Mouse (Mus musculus): ENCODE data around the gene Fam229a.

Fam229a gene

GRCm38 (mm10) chr4:129490972-129491880 lies at the start of gene Fam229a, which contains the start of gene Tssk3:
Fam229a (plus strand) TSS chr4:129491190.
Tssk3 (minus strand) TSS chr4:129491022.
- Histone ChIP-seq H3K9me3 (ENCODE audit: low read length) (no peaks in the 10 kb centered on the region), H3K27me3 (ENCODE audit: insufficient read depth, low read length) (peaks cover 31% of the 10 kb centered on the region), H3K36me3 (ENCODE audit: insufficient read depth, low read length) (peaks cover 34% of the 10 kb centered on the region), H3K4me3 (replicated peaks; ENCODE audit: low read length) (peak within 1 kb of the TSS; percentile 77), H3K4me1 (replicated peaks; ENCODE audit: low read depth, low read length) (peaks cover 71% of the 10 kb centered on the region)
- no peak for TF ChIP-seq CTCF (conservative IDR thresholded peaks at IDR 0.05; ENCODE audit: low read length)
- no peak for TF ChIP-seq POU5F1 (IDR thresholded peaks at IDR 0.05; ENCODE audit: borderline replicate concordance, low read length)
- TF ChIP-seq NANOG (IDR thresholded peaks at IDR 0.05; ENCODE audit: borderline replicate concordance, low read length) = no peak

DNA sequence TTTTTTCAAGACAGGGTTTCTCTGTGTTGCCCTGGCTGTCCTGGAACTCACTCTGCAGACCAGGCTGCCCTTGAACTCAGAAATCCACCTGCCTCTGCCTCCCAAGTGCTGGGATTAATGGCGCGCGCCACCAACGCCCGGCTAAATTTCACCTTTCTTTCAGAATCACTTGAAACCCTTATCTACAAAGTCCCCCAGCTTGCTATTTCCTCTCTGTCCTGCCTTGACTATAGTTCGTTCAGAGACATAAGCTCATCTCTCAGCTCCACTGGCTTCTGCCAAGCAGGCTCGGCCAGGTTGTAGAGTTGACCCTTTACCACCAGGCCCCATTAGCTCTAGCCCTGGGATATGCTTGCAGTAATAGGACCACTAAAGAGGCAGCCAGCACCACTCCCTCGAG lies 43.6 kb upstream of the Fam229a start:
- H3K4me3 ChIP-seq (replicated peaks; ENCODE audit: low read length) = no peak overlapping the region
- peaks cover 11% of the 10 kb centered on the region for H3K27me3 ChIP-seq (ENCODE audit: insufficient read depth, low read length)
- no peaks in the 10 kb centered on the region for H3K36me3 ChIP-seq (ENCODE audit: insufficient read depth, low read length)
- no peaks in the 10 kb centered on the region for H3K9me3 ChIP-seq (ENCODE audit: low read length)
- TF ChIP-seq POU5F1 (IDR thresholded peaks at IDR 0.05; ENCODE audit: borderline replicate concordance, low read length) (no peak), CTCF (conservative IDR thresholded peaks at IDR 0.05; ENCODE audit: low read length) (no peak), NANOG (IDR thresholded peaks at IDR 0.05; ENCODE audit: borderline replicate concordance, low read length) (no peak)
- peaks cover 5% of the 10 kb centered on the region for H3K4me1 ChIP-seq (replicated peaks; ENCODE audit: low read depth, low read length)

GRCm38 (mm10) chr4:129447778-129448563 lies 43.0 kb upstream of the Fam229a start:
- Histone ChIP-seq H3K36me3 (ENCODE audit: insufficient read depth, low read length) (no peaks in the 10 kb centered on the region), H3K4me3 (replicated peaks; ENCODE audit: low read length) (no peak overlapping the region), H3K4me1 (replicated peaks; ENCODE audit: low read depth, low read length) (peaks cover 5% of the 10 kb centered on the region), H3K27me3 (ENCODE audit: insufficient read depth, low read length) (peaks cover 5% of the 10 kb centered on the region), H3K9me3 (ENCODE audit: low read length) (no peaks in the 10 kb centered on the region)
- TF ChIP-seq NANOG (IDR thresholded peaks at IDR 0.05; ENCODE audit: borderline replicate concordance, low read length) (no peak), POU5F1 (IDR thresholded peaks at IDR 0.05; ENCODE audit: borderline replicate concordance, low read length) (no peak), CTCF (conservative IDR thresholded peaks at IDR 0.05; ENCODE audit: low read length) (no peak)

- peaks cover 3% of the 10 kb centered on the region; the same call in 1 of the 2 replicates for H3K9me3 ChIP-seq (ENCODE audit: low read length)
- H3K27me3 ChIP-seq (ENCODE audit: insufficient read depth, low read length) = no peaks in the 10 kb centered on the region
- TF ChIP-seq CTCF (conservative IDR thresholded peaks at IDR 0.05; ENCODE audit: low read length) (no peak), POU5F1 (IDR thresholded peaks at IDR 0.05; ENCODE audit: borderline replicate concordance, low read length) (no peak), NANOG (IDR thresholded peaks at IDR 0.05; ENCODE audit: borderline replicate concordance, low read length) (no peak)
- peaks cover 5% of the 10 kb centered on the region for H3K4me1 ChIP-seq (replicated peaks; ENCODE audit: low read depth, low read length)
- no peak overlapping the region for H3K4me3 ChIP-seq (replicated peaks; ENCODE audit: low read length)
- H3K36me3 ChIP-seq (ENCODE audit: insufficient read depth, low read length) = no peaks in the 10 kb centered on the region
These were observed 42.3 kb upstream of the Fam229a start for GRCm38 (mm10) chr4:129448713-129449112.

- H3K4me1 ChIP-seq (replicated peaks; ENCODE audit: low read depth, low read length) = peaks cover 12% of the 10 kb centered on the region
- no peak overlapping the region for H3K4me3 ChIP-seq (replicated peaks; ENCODE audit: low read length)
- TF ChIP-seq POU5F1 (IDR thresholded peaks at IDR 0.05; ENCODE audit: borderline replicate concordance, low read length) = no peak
- no peak for TF ChIP-seq NANOG (IDR thresholded peaks at IDR 0.05; ENCODE audit: borderline replicate concordance, low read length)
- no peak for TF ChIP-seq CTCF (conservative IDR thresholded peaks at IDR 0.05; ENCODE audit: low read length)
These were observed 40.1 kb upstream of the Fam229a start for GRCm38 (mm10) chr4:129450851-129451250.

GRCm38 (mm10) chr4:129451471-129452169 lies 39.4 kb upstream of the Fam229a start:
- H3K36me3 ChIP-seq (ENCODE audit: insufficient read depth, low read length) = no peaks in the 10 kb centered on the region
- peaks cover 3% of the 10 kb centered on the region; the same call in 1 of the 2 replicates for H3K9me3 ChIP-seq (ENCODE audit: low read length)
- no peak overlapping the region for H3K4me3 ChIP-seq (replicated peaks; ENCODE audit: low read length)
- peaks cover 17% of the 10 kb centered on the region for H3K4me1 ChIP-seq (replicated peaks; ENCODE audit: low read depth, low read length)
- H3K27me3 ChIP-seq (ENCODE audit: insufficient read depth, low read length) = no peaks in the 10 kb centered on the region
- TF ChIP-seq POU5F1 (IDR thresholded peaks at IDR 0.05; ENCODE audit: borderline replicate concordance, low read length) (no peak), NANOG (IDR thresholded peaks at IDR 0.05; ENCODE audit: borderline replicate concordance, low read length) (no peak), CTCF (conservative IDR thresholded peaks at IDR 0.05; ENCODE audit: low read length) (no peak)

More at GRCm38 (mm10) chr4:129450851-129451250, 40.1 kb upstream of the Fam229a start:
- H3K9me3 ChIP-seq (ENCODE audit: low read length) = peaks cover 3% of the 10 kb centered on the region; the same call in 1 of the 2 replicates
- no peaks in the 10 kb centered on the region for H3K27me3 ChIP-seq (ENCODE audit: insufficient read depth, low read length)
- no peaks in the 10 kb centered on the region for H3K36me3 ChIP-seq (ENCODE audit: insufficient read depth, low read length)

- H3K27me3 ChIP-seq (ENCODE audit: insufficient read depth, low read length) = no peaks in the 10 kb centered on the region
- TF ChIP-seq POU5F1 (IDR thresholded peaks at IDR 0.05; ENCODE audit: borderline replicate concordance, low read length) = no peak
- peak; percentile 79 for TF ChIP-seq CTCF (conservative IDR thresholded peaks at IDR 0.05; ENCODE audit: low read length)
- H3K4me1 ChIP-seq (replicated peaks; ENCODE audit: low read depth, low read length) = peaks cover 30% of the 10 kb centered on the region
- H3K9me3 ChIP-seq (ENCODE audit: low read length) = peaks cover 3% of the 10 kb centered on the region; the same call in 1 of the 2 replicates
- H3K36me3 ChIP-seq (ENCODE audit: insufficient read depth, low read length) = no peaks in the 10 kb centered on the region
- H3K4me3 ChIP-seq (replicated peaks; ENCODE audit: low read length) = no peak overlapping the region
These were observed 35.7 kb upstream of the Fam229a start for GRCm38 (mm10) chr4:129455265-129455664.
